Mouse (Mus musculus) embryonic facial prominence, embryonic 14.5 days (tissue): ENCODE data around the gene Megf6. TPM values are rescaled to one million over a fixed set of nuclear protein-coding genes. Genes with fewer than 3 reads are reported as not detected.

Experiments
- ATAC-seq: fragments of 200-750 bp; cut with Nextera tagmentation; 2 replicates; pipeline ENCODE4 v1.8.0; 2017; ENCODE audit warnings: low read depth, moderate number of reproducible peaks, moderate TSS enrichment
- DNase-seq: peaks from one replicate; pipeline ENCODE4 v3.0.0-alpha.2; 2015; ENCODE audit warnings: low spot score
- H3K27ac ChIP-seq: fragments of 300-500 bp; sonication (generic); replicated peaks from 2 replicates; pipeline ENCODE4 v1.5.1; 2014; ENCODE audit warnings: low read depth, mild to moderate bottlenecking, low read length, moderate library complexity
- H3K27me3 ChIP-seq: fragments of 300-500 bp; sonication (generic); replicated peaks from 2 replicates; pipeline ENCODE4 v1.6.1; 2014; ENCODE audit warnings: low read length; ENCODE audit not compliant: control insufficient read depth, insufficient read depth
- H3K36me3 ChIP-seq: fragments of 300-500 bp; sonication (generic); 2 replicates; pipeline ENCODE4 v1.6.1; 2014; ENCODE audit warnings: low read length, mixed read lengths; ENCODE audit not compliant: control insufficient read depth, insufficient read depth
- H3K4me1 ChIP-seq: fragments of 300-500 bp; sonication (generic); 2 replicates; pipeline ENCODE4 v1.6.1; 2014; ENCODE audit warnings: antibody characterized with exemption, low read length; ENCODE audit not compliant: control insufficient read depth, insufficient read depth
- H3K4me2 ChIP-seq: fragments of 300-500 bp; sonication (generic); 2 replicates; pipeline ENCODE4 v1.6.1; 2014; ENCODE audit warnings: low read depth, mild to moderate bottlenecking, low read length, moderate library complexity, mixed read lengths
- H3K4me3 ChIP-seq: fragments of 300-500 bp; sonication (generic); 2 replicates; pipeline ENCODE4 v1.5.1; 2014; ENCODE audit warnings: low read depth, mild to moderate bottlenecking, low read length
- H3K9ac ChIP-seq: fragments of 300-500 bp; sonication (generic); 2 replicates; pipeline ENCODE4 v1.6.1; 2014; ENCODE audit warnings: low read depth, mild to moderate bottlenecking, low read length, moderate library complexity, mixed read lengths
- H3K9me3 ChIP-seq: fragments of 300-500 bp; sonication (generic); 2 replicates; pipeline ENCODE4 v1.6.1; 2016; ENCODE audit warnings: low read length; ENCODE audit not compliant: control insufficient read depth
- WGBS: fragments of 180-500 bp; shearing (Covaris S2); extraction: QIAGEN DNeasy Blood & Tissue Kit; methylation state at CpG from one replicate; pipeline ENCODE4 v1.1.7; 2014; 5-methylcytosine and 5-hydroxymethylcytosine counted together
- polyA plus RNA-seq: library from polyadenylated mRNA; unstranded; fragments of >200 nt; fragmentation: Nextera tagmentation; extraction: Ambion mirVana; gene quantifications from 2 replicates; pipeline ENCODE4 v1.2.1, GENCODE M21; 2014

The Megf6 gene
- polyA plus RNA-seq = 91.2 and 97.2 TPM in 2 replicates

GRCm38 (mm10) chr4:154170506-154171150 lies at the start of gene Megf6:
Gene Megf6, plus strand, starts transcription at chr4:154170730.
- H3K27me3 ChIP-seq = peaks cover 10% of the 10 kb centered on the region; the same call in 1 of the 2 replicates
- H3K4me3 ChIP-seq = peak within 1 kb of the TSS; percentile 64
- H3K4me2 ChIP-seq = peak within 1 kb of the TSS; percentile 95
- H3K36me3 ChIP-seq = no peaks in the 10 kb centered on the region
- H3K4me1 ChIP-seq = peaks cover 20% of the 10 kb centered on the region
- peak; percentile 88 for DNase-seq
- H3K9me3 ChIP-seq = no peaks in the 10 kb centered on the region
- H3K9ac ChIP-seq = peak within 1 kb of the TSS; percentile 65
- H3K27ac ChIP-seq = peak within 1 kb of the TSS; percentile 12; the same call in 1 of the 2 replicates
- WGBS = 2% methylated on average over 12 of the region's 61 CpGs
- ATAC-seq = peak; percentile 88

GRCm38 (mm10) chr4:154121800-154122199 lies 48.7 kb upstream of the Megf6 start:
- WGBS = 81% methylated on average over 11 of the region's 11 CpGs
- Histone ChIP-seq H3K9me3 (no peaks in the 10 kb centered on the region), H3K4me3 (no peak overlapping the region), H3K9ac (no peak overlapping the region), H3K36me3 (no peaks in the 10 kb centered on the region), H3K27ac (no peak overlapping the region), H3K27me3 (no peaks in the 10 kb centered on the region), H3K4me2 (no peak overlapping the region), H3K4me1 (no peaks in the 10 kb centered on the region)
- DNase-seq (no peak), ATAC-seq (no peak)

GRCm38 (mm10) chr4:154122374-154122773 lies 48.2 kb upstream of the Megf6 start:
- H3K27me3 ChIP-seq = no peaks in the 10 kb centered on the region
- no peaks in the 10 kb centered on the region for H3K4me1 ChIP-seq
- H3K9ac ChIP-seq = no peak overlapping the region
- no peak overlapping the region for H3K27ac ChIP-seq
- H3K36me3 ChIP-seq = no peaks in the 10 kb centered on the region
- H3K9me3 ChIP-seq = no peaks in the 10 kb centered on the region
- no peak overlapping the region for H3K4me2 ChIP-seq
- WGBS = 75% methylated on average over 7 of the region's 7 CpGs
- peak; percentile 53; the same call in 1 of the 2 replicates for ATAC-seq
- no peak overlapping the region for H3K4me3 ChIP-seq
- peak; percentile 17 for DNase-seq

GRCm38 (mm10) chr4:154123553-154123952 lies 47.0 kb upstream of the Megf6 start:
- H3K27ac ChIP-seq = no peak overlapping the region
- no peaks in the 10 kb centered on the region for H3K27me3 ChIP-seq
- no peaks in the 10 kb centered on the region for H3K4me1 ChIP-seq
- DNase-seq (no peak), ATAC-seq (no peak)
- no peaks in the 10 kb centered on the region for H3K9me3 ChIP-seq
- no peak overlapping the region for H3K9ac ChIP-seq
- WGBS = 65% methylated on average over 6 of the region's 6 CpGs
- H3K4me2 ChIP-seq = no peak overlapping the region
- no peaks in the 10 kb centered on the region for H3K36me3 ChIP-seq
- H3K4me3 ChIP-seq = no peak overlapping the region

- H3K4me2 ChIP-seq = no peak overlapping the region
- no peak overlapping the region for H3K9ac ChIP-seq
- WGBS = 70% methylated on average over 5 of the region's 5 CpGs
- H3K9me3 ChIP-seq = no peaks in the 10 kb centered on the region
- H3K27ac ChIP-seq = no peak overlapping the region
- H3K27me3 ChIP-seq = no peaks in the 10 kb centered on the region
- H3K4me3 ChIP-seq = no peak overlapping the region
- DNase-seq = no peak
- H3K4me1 ChIP-seq = no peaks in the 10 kb centered on the region
- H3K36me3 ChIP-seq = no peaks in the 10 kb centered on the region
- no peak for ATAC-seq
Observed at GRCm38 (mm10) chr4:154125202-154125601, 45.3 kb upstream of the Megf6 start.

GRCm38 (mm10) chr4:154127273-154127672 lies 43.3 kb upstream of the Megf6 start:
- ATAC-seq (no peak), DNase-seq (no peak)
- Histone ChIP-seq H3K9me3 (no peaks in the 10 kb centered on the region), H3K36me3 (no peaks in the 10 kb centered on the region), H3K27me3 (no peaks in the 10 kb centered on the region), H3K4me1 (no peaks in the 10 kb centered on the region), H3K4me2 (no peak overlapping the region), H3K4me3 (no peak overlapping the region), H3K9ac (no peak overlapping the region), H3K27ac (no peak overlapping the region)
- WGBS = 49% methylated on average over 3 of the region's 3 CpGs

- Histone ChIP-seq H3K4me3 (no peak overlapping the region), H3K9me3 (no peaks in the 10 kb centered on the region), H3K27me3 (no peaks in the 10 kb centered on the region), H3K4me2 (no peak overlapping the region), H3K4me1 (no peaks in the 10 kb centered on the region), H3K9ac (no peak overlapping the region), H3K36me3 (no peaks in the 10 kb centered on the region), H3K27ac (no peak overlapping the region)
- DNase-seq (no peak), ATAC-seq (no peak)
Observed at GRCm38 (mm10) chr4:154129950-154130349, 40.6 kb upstream of the Megf6 start.

GRCm38 (mm10) chr4:154131894-154132293 lies 38.6 kb upstream of the Megf6 start:
- DNase-seq (no peak), ATAC-seq (no peak)
- no peak overlapping the region for H3K27ac ChIP-seq
- H3K27me3 ChIP-seq = 0 out of 2 replicates have a peak, but pooled peaks cover 9% of the 10 kb centered on the region
- no peak overlapping the region for H3K9ac ChIP-seq
- H3K36me3 ChIP-seq = no peaks in the 10 kb centered on the region
- H3K9me3 ChIP-seq = no peaks in the 10 kb centered on the region
- no peak overlapping the region for H3K4me3 ChIP-seq
- 79% methylated on average over 4 of the region's 4 CpGs for WGBS
- no peak overlapping the region for H3K4me2 ChIP-seq
- H3K4me1 ChIP-seq = no peaks in the 10 kb centered on the region

GRCm38 (mm10) chr4:154134803-154135202 lies 35.7 kb upstream of the Megf6 start:
- WGBS = 59% methylated on average over 4 of the region's 4 CpGs

More at GRCm38 (mm10) chr4:154134803-154135202, 35.7 kb upstream of the Megf6 start:
- H3K4me1 ChIP-seq = no peaks in the 10 kb centered on the region
- H3K27ac ChIP-seq = no peak overlapping the region
- ATAC-seq (no peak), DNase-seq (no peak)
- H3K9me3 ChIP-seq = no peaks in the 10 kb centered on the region
- no peak overlapping the region for H3K4me2 ChIP-seq
- H3K27me3 ChIP-seq = peaks cover 36% of the 10 kb centered on the region
- no peak overlapping the region for H3K4me3 ChIP-seq
- no peaks in the 10 kb centered on the region for H3K36me3 ChIP-seq
- no peak overlapping the region for H3K9ac ChIP-seq
